Mouse (Mus musculus) embryonic facial prominence, embryonic 12.5 days (tissue): ENCODE measurements around the gene Dab2ip. TPM values are rescaled to one million over a fixed set of nuclear protein-coding genes. Genes with fewer than 3 reads are reported as not detected.

ENCODE experiments used
- ATAC-seq: fragments of 200-750 bp; cut with Nextera tagmentation; 2 replicates; pipeline ENCODE4 v1.8.0; 2017; ENCODE audit not compliant: insufficient number of reproducible peaks, insufficient read depth, low FRiP score, low TSS enrichment
- H3K27ac ChIP-seq: fragments of 300-500 bp; sonication (generic); 2 replicates; pipeline ENCODE4 v1.5.1; 2016; ENCODE audit warnings: mild to moderate bottlenecking
- H3K27me3 ChIP-seq: fragments of 300-500 bp; sonication (generic); 2 replicates; pipeline ENCODE4 v1.6.1; 2016; ENCODE audit warnings: mild to moderate bottlenecking, moderate library complexity
- H3K36me3 ChIP-seq: fragments of 300-500 bp; sonication (generic); 2 replicates; pipeline ENCODE4 v1.6.1; 2016; ENCODE audit warnings: mild to moderate bottlenecking
- H3K4me1 ChIP-seq: fragments of 300-500 bp; sonication (generic); 2 replicates; pipeline ENCODE4 v1.6.1; 2016
- H3K4me2 ChIP-seq: fragments of 300-500 bp; sonication (generic); replicated peaks from 2 replicates; pipeline ENCODE4 v1.6.1; 2016; ENCODE audit warnings: mild to moderate bottlenecking, moderate library complexity
- H3K4me3 ChIP-seq: fragments of 300-500 bp; sonication (generic); 2 replicates; pipeline ENCODE4 v1.5.1; 2016; ENCODE audit warnings: mild to moderate bottlenecking
- H3K9ac ChIP-seq: fragments of 300-500 bp; sonication (generic); 2 replicates; pipeline ENCODE4 v1.6.1; 2016; ENCODE audit warnings: mild to moderate bottlenecking, moderate library complexity
- H3K9me3 ChIP-seq: fragments of 300-500 bp; sonication (generic); 2 replicates; pipeline ENCODE4 v1.6.1; 2016; ENCODE audit warnings: mild to moderate bottlenecking, moderate library complexity
- WGBS: fragments of 180-500 bp; shearing (Covaris S2); methylation state at CpG from one replicate; pipeline ENCODE4 v1.1.7; 2016; 5-methylcytosine and 5-hydroxymethylcytosine counted together
- polyA plus RNA-seq: library from polyadenylated mRNA; unstranded; fragments of >200 nt; fragmentation: Nextera tagmentation; extraction: Ambion mirVana; gene quantifications from 2 replicates; pipeline ENCODE4 v1.2.1, GENCODE M21; 2016

The Dab2ip gene
- polyA plus RNA-seq, 1 experiment from 2014 or later: 61.0 TPM

DNA sequence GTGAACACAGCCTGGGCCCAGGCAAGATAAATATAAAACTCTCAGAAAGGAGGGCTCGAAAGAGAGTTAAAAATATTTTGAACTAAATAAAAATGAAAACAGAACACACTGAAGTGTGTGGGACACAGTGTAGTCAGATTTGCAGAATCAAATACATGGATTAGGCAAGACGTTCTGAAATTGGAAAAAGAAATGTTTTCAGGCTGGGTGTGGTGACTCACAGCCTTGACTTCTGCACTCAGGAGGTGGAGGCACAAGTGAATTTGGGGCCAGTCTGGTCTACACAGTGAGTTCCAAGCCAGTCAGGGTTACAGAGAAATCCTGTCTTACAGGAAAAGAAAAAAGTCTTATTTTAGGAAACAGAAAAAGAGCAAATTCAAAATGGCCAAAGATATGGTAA is 212.5 kb downstream of the Dab2ip start:
- Histone ChIP-seq H3K27ac (no peak overlapping the region), H3K9me3 (no peaks in the 10 kb centered on the region), H3K4me1 (peaks cover 7% of the 10 kb centered on the region; the same call in 1 of the 2 replicates), H3K4me2 (no peak overlapping the region), H3K4me3 (no peak overlapping the region), H3K27me3 (0 out of 2 replicates have a peak, but pooled peaks cover 2% of the 10 kb centered on the region), H3K9ac (no peak overlapping the region), H3K36me3 (no peaks in the 10 kb centered on the region)
- WGBS: 83% methylated on average over 2 of the region's 2 CpGs
- no peak for ATAC-seq

GRCm38 (mm10) chr2:35775651-35776055 is 217.6 kb downstream of the Dab2ip start:
- Histone ChIP-seq H3K4me3 (no peak overlapping the region), H3K9me3 (no peaks in the 10 kb centered on the region), H3K27me3 (no peaks in the 10 kb centered on the region), H3K9ac (no peak overlapping the region), H3K36me3 (no peaks in the 10 kb centered on the region), H3K27ac (no peak overlapping the region), H3K4me2 (no peak overlapping the region), H3K4me1 (no peaks in the 10 kb centered on the region)
- WGBS: 58% methylated on average over 5 of the region's 5 CpGs
- no peak for ATAC-seq

- Histone ChIP-seq H3K4me2 (no peak overlapping the region), H3K9me3 (no peaks in the 10 kb centered on the region), H3K27me3 (no peaks in the 10 kb centered on the region), H3K9ac (no peak overlapping the region), H3K27ac (no peak overlapping the region), H3K36me3 (no peaks in the 10 kb centered on the region), H3K4me3 (no peak overlapping the region), H3K4me1 (no peaks in the 10 kb centered on the region)
- no peak for ATAC-seq
- 87% methylated on average over 9 of the region's 9 CpGs for WGBS
Measured at GRCm38 (mm10) chr2:35776935-35777334, 218.9 kb downstream of the Dab2ip start.

GRCm38 (mm10) chr2:35779266-35779665 is 221.2 kb downstream of the Dab2ip start:
- no peaks in the 10 kb centered on the region for H3K27me3 ChIP-seq
- H3K4me3 ChIP-seq: no peak overlapping the region
- no peak overlapping the region for H3K4me2 ChIP-seq
- no peaks in the 10 kb centered on the region for H3K9me3 ChIP-seq
- no peak for ATAC-seq
- no peak overlapping the region for H3K9ac ChIP-seq
- no peak overlapping the region for H3K27ac ChIP-seq
- WGBS: 87% methylated on average over 5 of the region's 5 CpGs
- H3K4me1 ChIP-seq: peaks cover 5% of the 10 kb centered on the region; the same call in 1 of the 2 replicates
- H3K36me3 ChIP-seq: no peaks in the 10 kb centered on the region

Other genes with a start within 250 kb of the Dab2ip start
- 24.1 and 25.2 TPM in 2 replicates for gene Stom, start 221.3 kb upstream of the Dab2ip start, polyA plus RNA-seq
- gene 4930568D16Rik, start 190.5 kb upstream of the Dab2ip start, polyA plus RNA-seq: not detected in 2 replicates
- not detected in 2 replicates for gene 4930402F06Rik, start 161.1 kb upstream of the Dab2ip start, polyA plus RNA-seq
- 9.8 and 10.8 TPM in 2 replicates for gene Ggta1, start 95.0 kb upstream of the Dab2ip start, polyA plus RNA-seq